Mouse (Mus musculus) lung, postnatal 0 days (tissue): ENCODE results near the gene Supt3. TPM values are rescaled to one million over a fixed set of nuclear protein-coding genes. Genes with fewer than 3 reads are reported as not detected.

Experiments
- ATAC-seq: fragments of 200-750 bp; cut with Nextera tagmentation; 2 replicates; pipeline ENCODE4 v1.8.0; 2017; ENCODE audit warnings: moderate library complexity
- DNase-seq: peaks from one replicate; pipeline ENCODE4 v3.0.0-alpha.2; 2016; ENCODE audit warnings: low spot score
- H3K27ac ChIP-seq: fragments of 300-500 bp; sonication (generic); 2 replicates; pipeline ENCODE4 v1.5.1; 2014; ENCODE audit warnings: antibody characterized with exemption, mild to moderate bottlenecking, low read length, mixed read lengths
- H3K27me3 ChIP-seq: fragments of 300-500 bp; sonication (generic); replicated peaks from 2 replicates; pipeline ENCODE4 v1.6.1; 2014; ENCODE audit warnings: low read length, mixed read lengths; ENCODE audit not compliant: insufficient read depth
- H3K36me3 ChIP-seq: fragments of 300-500 bp; sonication (generic); 2 replicates; pipeline ENCODE4 v1.6.1; 2014; ENCODE audit warnings: low read length, mixed read lengths; ENCODE audit not compliant: insufficient read depth
- H3K4me1 ChIP-seq: fragments of 300-500 bp; sonication (generic); 2 replicates; pipeline ENCODE4 v1.6.1; 2014; ENCODE audit warnings: antibody characterized with exemption, low read depth, low read length, mixed read lengths; ENCODE audit not compliant: insufficient read depth
- H3K4me2 ChIP-seq: fragments of 300-500 bp; sonication (generic); replicated peaks from 2 replicates; pipeline ENCODE4 v1.6.1; 2014; ENCODE audit warnings: low read depth, mild to moderate bottlenecking, low read length, moderate library complexity, mixed read lengths
- H3K4me3 ChIP-seq: fragments of 300-500 bp; sonication (generic); 2 replicates; pipeline ENCODE4 v1.5.1; 2014; ENCODE audit warnings: low read depth, low read length
- H3K9ac ChIP-seq: fragments of 300-500 bp; sonication (generic); replicated peaks from 2 replicates; pipeline ENCODE4 v1.6.1; 2014; ENCODE audit warnings: low read depth, mild to moderate bottlenecking
- H3K9me3 ChIP-seq: fragments of 300-500 bp; sonication (generic); 2 replicates; pipeline ENCODE4 v1.6.1; 2016; ENCODE audit warnings: low read length, mixed read lengths
- CTCF ChIP-seq: IDR thresholded peaks from 2 replicates; pipeline ENCODE4 v1.5.1; 2016; ENCODE audit warnings: antibody characterized with exemption, mild to moderate bottlenecking
- EP300 ChIP-seq: IDR thresholded peaks from 2 replicates; pipeline ENCODE4 v1.6.1; 2016; ENCODE audit warnings: antibody characterized with exemption, mild to moderate bottlenecking, control low read depth
- WGBS: fragments of 180-500 bp; shearing (Covaris S2); extraction: QIAGEN DNeasy Blood & Tissue Kit; methylation state at CpG from one replicate; pipeline ENCODE4 v1.1.7; 2014; 5-methylcytosine and 5-hydroxymethylcytosine counted together
- polyA plus RNA-seq: library from polyadenylated mRNA; unstranded; fragments of >200 nt; fragmentation: Nextera tagmentation; extraction: Ambion mirVana; gene quantifications from 2 replicates; pipeline ENCODE4 v1.2.1, GENCODE M21; 2015

Supt3 gene
- polyA plus RNA-seq, 1 experiment from 2014 or later = 7.8 TPM

DNA sequence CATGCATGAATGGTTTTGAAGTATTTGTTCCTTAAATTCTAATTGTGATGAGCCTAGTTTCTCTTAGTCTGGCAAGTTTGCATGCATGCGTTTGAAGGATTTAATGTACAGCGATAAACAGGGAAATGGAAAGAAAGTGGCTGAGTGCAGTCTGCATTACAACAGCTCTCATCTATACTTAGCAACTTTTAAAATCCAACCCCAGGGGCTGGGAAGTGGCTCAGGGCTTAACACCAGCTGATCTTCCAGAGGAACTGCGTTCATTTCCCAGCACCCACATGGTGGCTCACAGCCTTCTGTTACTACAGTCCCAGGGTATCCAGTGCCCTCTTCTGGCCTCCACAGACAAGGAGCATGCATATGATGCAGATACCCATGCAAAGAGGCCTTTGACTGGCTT lies 346.9 kb downstream of the Supt3 start:
- Histone ChIP-seq H3K9ac (no peak overlapping the region), H3K4me3 (no peak overlapping the region), H3K27ac (no peak overlapping the region), H3K4me1 (no peaks in the 10 kb centered on the region), H3K4me2 (no peak overlapping the region), H3K9me3 (no peaks in the 10 kb centered on the region), H3K27me3 (no peaks in the 10 kb centered on the region), H3K36me3 (no peaks in the 10 kb centered on the region)
- ATAC-seq = no peak
- no peak for TF ChIP-seq EP300
- TF ChIP-seq CTCF = no peak
- no peak for DNase-seq
- 95% methylated on average over 3 of the region's 3 CpGs for WGBS

GRCm38 (mm10) chr17:45128611-45129010 lies 351.7 kb downstream of the Supt3 start:
- Histone ChIP-seq H3K27me3 (no peaks in the 10 kb centered on the region), H3K4me3 (no peak overlapping the region), H3K9me3 (no peaks in the 10 kb centered on the region), H3K4me2 (no peak overlapping the region), H3K9ac (no peak overlapping the region), H3K27ac (no peak overlapping the region), H3K36me3 (no peaks in the 10 kb centered on the region), H3K4me1 (no peaks in the 10 kb centered on the region)
- no peak for ATAC-seq
- DNase-seq = no peak
- 81% methylated on average over 4 of the region's 4 CpGs for WGBS
- TF ChIP-seq CTCF (no peak), EP300 (no peak)

DNA sequence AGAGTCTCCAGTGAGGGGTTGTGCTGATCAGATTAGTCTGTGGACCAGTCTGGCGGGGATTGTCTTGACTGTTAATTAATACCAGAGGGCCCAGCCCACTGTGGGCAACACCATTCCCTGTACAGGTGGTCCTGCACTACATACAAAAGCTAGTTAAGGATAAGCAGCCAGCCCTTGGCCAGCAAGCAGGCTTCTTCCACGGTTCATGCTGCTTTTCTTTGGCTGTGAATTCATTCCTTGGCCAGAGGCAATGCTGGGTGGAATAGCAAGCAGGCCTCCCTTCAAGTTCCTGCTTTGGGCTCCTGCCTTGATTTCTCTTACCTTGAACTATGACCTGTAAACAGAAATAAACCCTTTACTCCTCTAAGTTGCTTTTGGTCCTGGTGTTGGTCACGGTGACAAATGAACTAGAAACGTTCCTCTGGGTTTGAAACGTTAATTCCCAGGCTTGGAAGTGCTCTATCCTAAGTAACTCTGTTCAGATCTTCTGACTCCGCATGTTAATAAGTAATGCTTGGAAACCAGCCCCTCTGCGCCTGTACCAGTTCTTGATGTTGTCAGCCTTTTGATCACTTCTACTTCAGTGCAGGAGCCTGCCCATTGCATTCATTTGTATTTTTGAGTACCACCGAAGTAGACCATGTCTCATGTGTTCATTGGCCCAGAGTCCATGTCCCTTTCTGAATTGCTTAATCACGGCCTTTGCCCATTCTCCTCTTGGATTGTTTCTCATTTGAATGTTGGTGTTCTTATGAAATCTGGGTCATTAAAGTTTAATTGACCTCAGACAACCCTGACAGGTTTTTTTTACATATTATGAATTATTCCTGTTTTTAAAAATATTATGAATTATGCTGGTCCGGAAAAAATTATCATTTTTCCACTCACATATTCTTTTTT lies 356.8 kb downstream of the Supt3 start:
- Histone ChIP-seq H3K9ac (no peak overlapping the region), H3K27me3 (no peaks in the 10 kb centered on the region), H3K4me1 (no peaks in the 10 kb centered on the region), H3K36me3 (no peaks in the 10 kb centered on the region), H3K4me3 (no peak overlapping the region), H3K9me3 (no peaks in the 10 kb centered on the region), H3K27ac (no peak overlapping the region), H3K4me2 (no peak overlapping the region)
- ATAC-seq (no peak), DNase-seq (no peak)
- TF ChIP-seq CTCF (no peak), EP300 (no peak)
- 86% methylated on average over 10 of the region's 10 CpGs for WGBS

GRCm38 (mm10) chr17:45136491-45136890 lies 359.5 kb downstream of the Supt3 start:
- H3K27me3 ChIP-seq = no peaks in the 10 kb centered on the region
- H3K9me3 ChIP-seq = no peaks in the 10 kb centered on the region
- TF ChIP-seq EP300 (no peak), CTCF (no peak)
- WGBS = 78% methylated on average over 6 of the region's 6 CpGs
- H3K36me3 ChIP-seq = no peaks in the 10 kb centered on the region
- H3K4me3 ChIP-seq = no peak overlapping the region
- DNase-seq (no peak), ATAC-seq (no peak)
- H3K27ac ChIP-seq = no peak overlapping the region
- no peak overlapping the region for H3K4me2 ChIP-seq
- H3K4me1 ChIP-seq = no peaks in the 10 kb centered on the region
- H3K9ac ChIP-seq = no peak overlapping the region

GRCm38 (mm10) chr17:45143043-45143442 lies 366.1 kb downstream of the Supt3 start:
- H3K9me3 ChIP-seq = no peaks in the 10 kb centered on the region
- no peaks in the 10 kb centered on the region for H3K27me3 ChIP-seq
- 60% methylated on average over 6 of the region's 6 CpGs for WGBS
- H3K4me3 ChIP-seq = no peak overlapping the region
- no peak overlapping the region for H3K4me2 ChIP-seq
- no peaks in the 10 kb centered on the region for H3K4me1 ChIP-seq
- no peaks in the 10 kb centered on the region for H3K36me3 ChIP-seq
- no peak for ATAC-seq
- no peak for DNase-seq
- no peak overlapping the region for H3K9ac ChIP-seq
- TF ChIP-seq EP300 (no peak), CTCF (no peak)
- no peak overlapping the region for H3K27ac ChIP-seq

DNA sequence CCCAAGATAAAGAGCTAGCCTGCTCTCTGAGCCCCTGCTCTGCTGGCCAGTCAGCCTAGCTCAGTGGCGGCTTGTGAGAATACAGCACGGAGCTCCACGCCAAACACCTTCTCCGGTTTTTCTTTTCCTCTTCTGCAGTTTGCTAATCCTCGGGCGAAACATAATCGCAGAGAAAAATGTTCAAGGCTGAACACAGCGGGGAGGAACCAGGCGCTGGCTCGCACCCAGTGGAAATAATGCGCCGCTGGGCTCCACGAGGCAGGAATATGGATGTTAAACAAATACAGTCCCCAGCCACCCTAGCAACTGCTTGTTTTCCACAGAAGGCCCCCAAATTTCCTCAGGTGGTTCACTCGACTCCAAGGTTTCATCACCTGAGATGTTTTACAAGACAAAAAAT lies 367.7 kb downstream of the Supt3 start:
- ATAC-seq (no peak), DNase-seq (no peak)
- 84% methylated on average over 14 of the region's 14 CpGs for WGBS
- Histone ChIP-seq H3K9me3 (no peaks in the 10 kb centered on the region), H3K4me3 (no peak overlapping the region), H3K9ac (no peak overlapping the region), H3K4me2 (no peak overlapping the region), H3K36me3 (no peaks in the 10 kb centered on the region), H3K27me3 (no peaks in the 10 kb centered on the region), H3K4me1 (no peaks in the 10 kb centered on the region), H3K27ac (no peak overlapping the region)
- TF ChIP-seq EP300 = no peak
- no peak for TF ChIP-seq CTCF
